Mouse (Mus musculus) megakaryocyte, embryonic 14.5 days (primary cell): ENCODE results near the gene 4931428L18Rik. TPM values are rescaled to one million over a fixed set of nuclear protein-coding genes. Genes with fewer than 3 reads are reported as not detected.

Experiments used
- H3K27me3 ChIP-seq: replicated peaks from 2 replicates; pipeline ENCODE3; 2012; ENCODE audit warnings: inconsistent platforms
- H3K36me3 ChIP-seq: replicated peaks from 2 replicates; pipeline ENCODE3; 2012; ENCODE audit warnings: low read length, inconsistent platforms, mixed read lengths
- H3K4me1 ChIP-seq: 2 replicates; pipeline ENCODE4 v1.6.1; 2012; ENCODE audit warnings: inconsistent platforms
- H3K4me3 ChIP-seq: replicated peaks from 2 replicates; pipeline ENCODE3; 2012; ENCODE audit warnings: moderate library complexity, mild to moderate bottlenecking, inconsistent platforms
- H3K9me3 ChIP-seq: 2 replicates; pipeline ENCODE4 v1.6.1; 2012; ENCODE audit warnings: inconsistent platforms
- FLI1 ChIP-seq: IDR thresholded peaks from 2 replicates; pipeline ENCODE4 v1.6.1; 2012; ENCODE audit warnings: low read length, inconsistent platforms, mixed read lengths
- GATA1 ChIP-seq: IDR thresholded peaks from 3 replicates; pipeline ENCODE4 v1.6.1; 2012; ENCODE audit warnings: mixed read lengths, low read length, inconsistent platforms, borderline replicate concordance
- polyA plus RNA-seq: library from polyadenylated mRNA; stranded (reverse); fragments of >175 nt; gene quantifications from 2 replicates; pipeline ENCODE4 v1.2.3, GENCODE M21; 2012; ENCODE audit warnings: low replicate concordance; ENCODE audit not compliant: insufficient read depth

Gene 4931428L18Rik
- polyA plus RNA-seq, 1 experiment: not detected

DNA sequence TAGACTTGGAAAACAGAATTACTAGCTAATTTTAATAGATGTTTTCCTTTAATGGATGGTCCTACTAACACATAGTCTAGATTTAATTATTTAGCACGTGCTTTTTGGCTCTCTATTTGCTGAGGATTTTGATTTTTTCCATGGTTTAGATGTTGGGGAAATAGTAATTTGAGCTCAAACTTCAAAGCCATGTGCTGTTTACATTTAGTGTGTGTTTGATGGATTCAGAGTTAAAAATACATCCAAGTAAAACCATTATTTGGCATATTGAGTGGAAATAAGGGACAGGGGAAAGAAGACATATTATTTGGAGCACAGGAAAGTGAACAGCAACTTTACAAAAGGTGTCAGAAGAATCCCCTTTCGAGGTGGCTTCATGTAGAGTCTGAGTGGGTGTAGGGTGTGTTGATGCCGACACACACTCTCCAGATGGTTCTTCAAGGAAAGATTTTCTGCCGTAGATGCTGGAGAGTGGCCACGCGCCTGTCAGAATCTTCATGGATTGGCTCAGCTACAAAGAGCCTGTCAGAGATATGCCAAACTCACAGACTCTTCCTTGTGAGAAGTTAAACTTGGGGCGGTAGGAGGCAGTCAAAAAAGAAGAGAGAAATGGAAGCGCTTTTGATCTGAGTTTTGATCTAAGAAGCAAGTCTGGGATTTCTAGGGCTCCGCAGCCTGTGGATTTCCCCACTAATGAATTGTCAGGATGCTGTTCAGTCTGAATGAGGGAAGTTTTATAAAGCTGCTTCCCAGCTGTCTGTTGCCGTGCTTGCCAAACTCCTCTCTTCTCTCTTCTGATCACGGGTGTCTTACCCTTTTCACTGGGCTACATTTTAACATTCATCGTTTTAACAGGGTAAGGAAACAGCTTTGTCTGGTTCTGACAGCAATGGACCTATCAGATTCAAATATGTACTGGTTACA is 157.4 kb downstream of the 4931428L18Rik start:
- Histone ChIP-seq H3K4me3 (no peak overlapping the region), H3K9me3 (no peaks in the 10 kb centered on the region), H3K4me1 (no peaks in the 10 kb centered on the region), H3K36me3 (no peaks in the 10 kb centered on the region), H3K27me3 (no peaks in the 10 kb centered on the region)
- no peak for TF ChIP-seq FLI1
- TF ChIP-seq GATA1: no peak

DNA sequence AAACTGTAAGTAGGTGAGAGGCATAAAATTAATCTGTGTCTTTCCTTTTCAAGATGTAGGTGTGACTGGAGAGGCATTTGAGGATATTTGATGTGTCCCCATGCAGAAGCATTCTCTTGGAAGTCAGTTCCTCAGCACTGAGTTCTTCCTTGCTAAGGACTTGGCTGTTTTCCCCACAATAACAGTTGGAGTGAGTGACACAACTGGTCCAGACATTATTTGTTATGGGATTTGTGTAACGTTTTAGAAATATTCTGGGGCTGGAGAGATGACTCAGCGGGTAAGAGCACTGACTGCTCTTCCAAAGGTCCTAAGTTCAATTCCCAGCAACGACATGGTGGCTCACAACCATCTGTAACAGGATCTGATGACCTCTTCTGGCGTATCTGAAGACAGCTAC is 162.7 kb downstream of the 4931428L18Rik start:
- Histone ChIP-seq H3K27me3 (no peaks in the 10 kb centered on the region), H3K36me3 (no peaks in the 10 kb centered on the region), H3K4me3 (no peak overlapping the region), H3K9me3 (no peaks in the 10 kb centered on the region), H3K4me1 (no peaks in the 10 kb centered on the region)
- no peak for TF ChIP-seq FLI1
- TF ChIP-seq GATA1: no peak

- Histone ChIP-seq H3K36me3 (no peaks in the 10 kb centered on the region), H3K9me3 (no peaks in the 10 kb centered on the region), H3K27me3 (no peaks in the 10 kb centered on the region), H3K4me3 (no peak overlapping the region), H3K4me1 (no peaks in the 10 kb centered on the region)
- TF ChIP-seq FLI1: no peak
- no peak for TF ChIP-seq GATA1
Observed at GRCm38 (mm10) chr1:31058861-31059351, 163.6 kb downstream of the 4931428L18Rik start.

- TF ChIP-seq GATA1 (no peak), FLI1 (no peak)
Observed at GRCm38 (mm10) chr1:31058196-31058595, 164.3 kb downstream of the 4931428L18Rik start.

GRCm38 (mm10) chr1:31051370-31051921 is 171.0 kb downstream of the 4931428L18Rik start:
- H3K27me3 ChIP-seq: no peaks in the 10 kb centered on the region
- H3K9me3 ChIP-seq: peaks cover 10% of the 10 kb centered on the region
- no peaks in the 10 kb centered on the region for H3K36me3 ChIP-seq
- no peak overlapping the region for H3K4me3 ChIP-seq
- TF ChIP-seq FLI1 (no peak), GATA1 (no peak)
- H3K4me1 ChIP-seq: no peaks in the 10 kb centered on the region

More at GRCm38 (mm10) chr1:31058196-31058595, 164.3 kb downstream of the 4931428L18Rik start:
- peaks cover 3% of the 10 kb centered on the region for H3K9me3 ChIP-seq
- H3K4me3 ChIP-seq: no peak overlapping the region
- no peaks in the 10 kb centered on the region for H3K27me3 ChIP-seq
- no peaks in the 10 kb centered on the region for H3K36me3 ChIP-seq
- no peaks in the 10 kb centered on the region for H3K4me1 ChIP-seq

DNA sequence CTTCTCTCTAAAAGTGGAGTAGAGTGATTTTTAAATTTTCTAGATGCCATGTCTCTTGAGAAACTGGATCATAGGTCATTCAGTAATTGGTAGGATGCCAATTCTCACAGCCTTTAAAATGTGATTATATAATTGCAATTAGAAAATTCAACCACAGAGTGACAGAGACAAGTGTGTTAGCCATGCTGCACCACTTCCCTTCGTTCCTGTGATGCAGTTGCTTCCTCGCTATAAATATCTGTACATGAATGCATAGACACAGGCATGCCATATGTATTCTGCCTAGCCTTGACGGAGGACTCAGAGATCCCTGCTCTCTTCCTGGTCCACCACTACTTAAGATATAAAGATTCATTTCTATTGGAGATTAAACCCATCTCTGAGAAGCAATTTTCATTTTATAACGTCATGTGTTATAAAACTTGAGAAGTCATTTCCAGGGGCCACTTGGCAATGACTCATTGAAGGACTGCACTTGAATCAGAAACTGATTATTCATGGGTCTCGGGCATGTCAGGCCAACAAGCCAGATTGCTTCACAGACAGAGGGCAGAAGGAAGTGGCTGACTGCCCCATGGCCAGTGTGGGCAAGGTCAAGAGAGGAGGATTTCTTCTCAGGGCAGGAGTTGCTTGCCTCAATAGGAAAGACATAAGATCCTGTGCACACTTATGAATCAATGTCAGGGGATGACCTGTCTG is 172.4 kb downstream of the 4931428L18Rik start:
- TF ChIP-seq GATA1: no peak
- no peak for TF ChIP-seq FLI1
- H3K4me3 ChIP-seq: no peak overlapping the region

DNA sequence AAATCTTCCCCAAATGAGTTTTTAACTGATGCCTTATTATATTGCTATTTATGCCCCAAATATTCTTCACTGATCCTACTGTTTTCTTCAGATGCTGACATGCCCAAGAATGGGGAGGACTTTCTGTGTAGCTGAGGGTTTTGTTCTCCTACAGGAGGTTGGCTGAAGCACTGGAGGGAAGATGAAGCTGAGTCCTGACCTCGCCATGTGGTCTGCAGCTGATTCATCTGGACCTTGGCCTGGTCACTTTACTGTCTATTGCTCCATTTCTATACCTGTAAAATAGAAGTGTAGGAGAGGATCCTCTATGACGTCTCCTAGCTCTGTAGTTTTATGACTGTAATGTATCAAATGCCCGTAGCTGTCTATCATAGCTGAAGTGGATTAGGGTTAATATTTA is 179.3 kb downstream of the 4931428L18Rik start:
- Histone ChIP-seq H3K4me1 (no peaks in the 10 kb centered on the region), H3K9me3 (0 out of 2 replicates have a peak, but pooled peaks cover 4% of the 10 kb centered on the region), H3K4me3 (no peak overlapping the region), H3K36me3 (no peaks in the 10 kb centered on the region), H3K27me3 (no peaks in the 10 kb centered on the region)
- TF ChIP-seq FLI1 (no peak), GATA1 (no peak)

More for the DNA sequence above, 172.4 kb downstream of the 4931428L18Rik start:
- Histone ChIP-seq H3K4me1 (no peaks in the 10 kb centered on the region), H3K36me3 (no peaks in the 10 kb centered on the region), H3K27me3 (no peaks in the 10 kb centered on the region), H3K9me3 (peaks cover 10% of the 10 kb centered on the region)

DNA sequence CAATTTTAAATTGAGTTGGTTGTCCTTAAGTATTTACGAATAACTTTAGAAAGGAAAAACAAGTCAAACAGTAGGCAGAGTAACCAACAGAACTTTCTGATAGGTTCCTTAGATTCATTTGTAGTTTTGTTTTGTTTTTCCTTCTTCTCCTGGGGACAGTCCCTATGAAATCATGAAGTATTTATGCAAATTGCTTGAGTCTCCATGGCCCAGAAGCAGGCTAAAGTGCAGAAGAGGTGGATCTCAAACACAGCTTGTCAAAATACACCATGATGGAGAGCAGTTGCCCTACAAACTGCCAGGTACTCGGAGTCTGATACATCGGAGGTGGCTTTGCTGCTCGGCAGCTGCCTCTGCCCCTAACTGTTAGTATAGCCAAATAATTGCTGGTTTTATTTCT is 179.7 kb downstream of the 4931428L18Rik start:
- H3K4me1 ChIP-seq: no peaks in the 10 kb centered on the region
- TF ChIP-seq FLI1 (no peak), GATA1 (no peak)

DNA sequence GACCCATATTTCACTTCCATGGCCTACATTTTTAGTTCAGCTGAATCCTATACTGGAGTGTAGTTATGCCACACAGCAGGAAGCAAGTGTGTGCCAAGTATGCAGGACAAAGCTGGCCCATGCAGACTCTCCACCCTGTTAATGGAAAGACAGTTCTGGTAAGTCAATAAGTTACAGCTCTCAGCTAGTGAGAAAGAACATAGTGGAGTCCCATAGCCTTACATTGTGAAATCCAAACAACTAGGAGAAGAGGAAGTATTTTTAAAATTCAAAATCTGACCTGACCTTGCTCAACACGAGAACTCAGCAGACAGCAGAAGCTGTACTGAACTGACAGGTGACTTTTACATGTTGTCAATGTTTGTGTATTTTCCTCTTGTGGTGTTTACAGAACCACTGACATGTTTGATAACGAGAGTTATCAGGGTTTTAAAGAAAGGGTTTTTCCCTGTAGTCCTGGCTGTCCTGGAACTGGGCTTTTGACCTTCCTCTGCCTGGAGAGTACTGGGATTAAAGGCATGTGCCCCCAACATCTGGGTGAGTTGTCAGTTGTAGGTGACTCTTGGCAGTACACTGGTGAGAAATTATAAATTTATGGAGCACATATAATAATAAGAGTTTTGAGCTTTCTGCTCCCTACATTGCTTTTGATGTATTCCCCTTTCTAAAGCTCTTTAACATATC is 188.5 kb downstream of the 4931428L18Rik start:
- Histone ChIP-seq H3K9me3 (peaks cover 3% of the 10 kb centered on the region), H3K36me3 (no peaks in the 10 kb centered on the region), H3K4me3 (no peak overlapping the region), H3K4me1 (no peaks in the 10 kb centered on the region), H3K27me3 (no peaks in the 10 kb centered on the region)
- TF ChIP-seq GATA1 (no peak), FLI1 (no peak)

More for the DNA sequence above, 179.7 kb downstream of the 4931428L18Rik start:
- Histone ChIP-seq H3K36me3 (no peaks in the 10 kb centered on the region), H3K27me3 (no peaks in the 10 kb centered on the region), H3K4me3 (no peak overlapping the region), H3K9me3 (0 out of 2 replicates have a peak, but pooled peaks cover 4% of the 10 kb centered on the region)
